Mouse (Mus musculus): ENCODE measurements at regions not wholly inside any gene's neighbourhood (a gene's known extent, or its start where the extent isn't known, plus 50 kb on each side); places are given as distances from the start of the nearest gene placed in this dataset.
A peak's percentile ranks its signal among the peaks of the same experiment; 100 is the strongest.
"Not testable (repeated sequence)": the region's sequence is repeated elsewhere in the genome, so short reads cannot be mapped to it uniquely, and the experiment has no call there.

DNA sequence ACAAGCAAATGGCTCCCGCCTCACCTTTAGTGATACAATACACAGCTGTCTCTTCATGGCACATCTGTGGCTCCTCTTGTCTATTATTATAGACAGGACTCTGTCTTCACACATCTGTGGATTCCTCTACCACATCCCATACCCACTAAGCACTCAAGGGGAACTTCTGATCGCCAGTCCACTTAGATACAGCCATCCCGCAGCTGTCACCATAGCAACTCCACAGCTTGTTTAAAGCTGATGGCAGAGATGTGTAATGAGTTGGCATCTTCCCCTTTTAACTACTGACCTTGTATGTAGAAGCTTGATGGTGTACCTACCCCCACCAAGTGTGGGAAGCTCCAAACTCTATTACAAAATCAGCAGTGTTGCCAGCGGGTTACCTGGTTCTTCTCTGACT is 109.5 kb upstream of the Pfn2 start:
- intact Hi-C loops (cut with DNase I): no loop called here
- no peak for DNase-seq

GRCm38 (mm10) chr3:57963965-57964364 is 116.1 kb upstream of the Pfn2 start:
- intact Hi-C loops (cut with DNase I): no loop called here
- DNase-seq: no peak

DNA sequence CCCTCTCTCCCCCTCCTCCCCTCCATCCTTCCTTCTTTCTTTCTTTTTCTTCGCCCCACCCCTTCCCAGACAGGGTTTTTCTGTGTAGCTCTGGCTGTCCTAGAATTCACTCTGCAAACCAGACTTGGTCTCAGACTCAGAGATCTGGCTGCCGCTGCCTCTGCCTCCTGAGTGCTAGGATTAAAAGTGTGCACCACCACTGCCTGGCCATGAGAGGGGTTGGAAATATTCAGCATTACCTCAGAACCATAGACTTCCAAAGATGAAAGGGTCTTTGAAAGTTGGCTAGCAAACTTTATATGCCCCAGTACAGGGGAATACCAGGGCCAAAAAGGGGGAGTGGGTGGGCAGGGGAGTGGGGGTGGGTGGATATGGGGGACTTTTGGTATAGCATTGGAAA is 122.7 kb upstream of the Pfn2 start:
- intact Hi-C loops (cut with DNase I); DNase-seq: not testable (repeated sequence)

- intact Hi-C loops (cut with DNase I): no loop called here
- DNase-seq: no peak
Measured at GRCm38 (mm10) chr3:57972469-57973245, 124.8 kb upstream of the Pfn2 start.

DNA sequence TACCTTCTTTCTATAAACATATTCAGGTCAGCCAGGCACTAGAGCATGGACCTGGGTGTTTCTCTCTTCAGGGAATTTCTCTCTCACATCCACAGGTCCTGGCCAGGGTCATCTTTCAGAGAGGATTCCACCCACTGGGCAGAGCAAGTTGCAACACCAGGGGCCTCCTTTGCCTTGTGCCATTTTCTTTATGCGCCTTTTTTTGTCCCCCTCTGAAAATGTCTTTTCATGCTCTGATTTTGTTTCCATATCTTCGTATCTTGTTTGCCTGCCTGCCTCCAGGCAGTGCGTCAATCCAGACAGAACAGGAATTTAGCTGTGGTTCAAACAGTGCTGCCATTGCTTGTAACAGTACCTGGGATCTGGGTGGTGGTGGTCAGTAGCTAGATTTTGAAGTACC is 125.7 kb upstream of the Pfn2 start:
- intact Hi-C loops (cut with DNase I): no loop called here
- DNase-seq: no peak

DNA sequence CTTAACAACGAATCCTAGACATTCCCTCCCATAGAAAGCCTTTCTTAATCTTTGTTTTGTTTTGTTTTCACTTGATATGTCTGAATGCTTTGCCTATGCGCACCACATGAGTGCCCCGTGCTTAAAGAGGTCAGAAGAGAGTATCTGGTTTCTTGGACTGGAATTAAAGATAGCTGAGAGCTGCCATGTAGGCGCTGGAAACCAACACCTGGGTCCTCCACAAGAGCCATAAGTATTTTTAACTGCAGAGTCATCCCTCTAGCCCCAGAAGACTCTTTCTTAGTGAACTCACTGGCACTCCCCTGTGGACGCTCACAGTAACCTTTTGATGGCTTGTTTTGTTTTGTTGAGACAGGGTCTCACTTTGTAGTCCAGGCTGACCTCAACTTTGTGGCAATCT is 127.5 kb upstream of the Pfn2 start:
- no peak for DNase-seq
- intact Hi-C loops (cut with DNase I): no loop called here

GRCm38 (mm10) chr3:57976640-57977229 is 128.9 kb upstream of the Pfn2 start:
- DNase-seq: no peak
- intact Hi-C loops (cut with DNase I): no loop called here

DNA sequence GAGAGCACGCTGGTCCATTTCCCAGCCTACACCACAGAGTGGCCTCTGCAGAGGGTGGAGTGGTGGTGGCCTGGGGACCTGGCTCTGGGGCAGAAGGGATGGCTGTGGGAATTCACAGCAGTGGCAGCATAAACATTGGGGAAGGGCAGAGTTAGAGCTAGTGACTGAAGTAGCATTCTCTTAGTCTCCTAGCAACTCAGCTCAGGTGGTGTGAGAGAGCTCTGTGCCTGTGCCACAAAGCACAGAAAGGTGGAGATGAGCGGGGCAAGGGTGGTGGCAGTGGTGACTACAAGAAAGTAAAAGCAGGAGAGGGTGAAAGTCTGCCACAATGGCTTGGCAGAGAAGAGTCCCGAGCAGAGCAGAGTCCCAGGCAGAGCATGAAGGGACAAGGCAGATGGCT is 140.3 kb upstream of the Pfn2 start:
- intact Hi-C loops (cut with DNase I): no loop called here
- no peak for DNase-seq

DNA sequence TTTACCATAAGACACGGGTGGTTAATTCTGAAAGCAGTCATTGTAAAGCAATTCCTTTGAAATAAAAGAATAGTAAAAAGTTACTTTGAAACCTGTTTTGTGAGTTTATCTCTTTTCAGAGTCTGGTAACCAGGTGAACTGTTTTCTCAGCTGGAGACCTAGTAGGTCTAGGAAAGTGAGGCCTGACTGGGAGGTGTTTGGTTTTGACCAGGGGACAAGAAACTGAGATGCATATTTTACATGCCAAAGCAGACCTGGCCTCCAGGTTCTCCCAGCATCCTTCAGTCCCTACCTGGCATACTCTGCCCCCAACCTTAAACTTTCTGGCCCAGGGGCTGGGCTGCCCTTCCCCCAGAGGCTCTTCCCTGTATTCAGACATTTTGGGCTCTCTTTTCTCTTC is 142.9 kb upstream of the Pfn2 start:
- no peak for DNase-seq
- intact Hi-C loops (cut with DNase I): no loop called here

DNA sequence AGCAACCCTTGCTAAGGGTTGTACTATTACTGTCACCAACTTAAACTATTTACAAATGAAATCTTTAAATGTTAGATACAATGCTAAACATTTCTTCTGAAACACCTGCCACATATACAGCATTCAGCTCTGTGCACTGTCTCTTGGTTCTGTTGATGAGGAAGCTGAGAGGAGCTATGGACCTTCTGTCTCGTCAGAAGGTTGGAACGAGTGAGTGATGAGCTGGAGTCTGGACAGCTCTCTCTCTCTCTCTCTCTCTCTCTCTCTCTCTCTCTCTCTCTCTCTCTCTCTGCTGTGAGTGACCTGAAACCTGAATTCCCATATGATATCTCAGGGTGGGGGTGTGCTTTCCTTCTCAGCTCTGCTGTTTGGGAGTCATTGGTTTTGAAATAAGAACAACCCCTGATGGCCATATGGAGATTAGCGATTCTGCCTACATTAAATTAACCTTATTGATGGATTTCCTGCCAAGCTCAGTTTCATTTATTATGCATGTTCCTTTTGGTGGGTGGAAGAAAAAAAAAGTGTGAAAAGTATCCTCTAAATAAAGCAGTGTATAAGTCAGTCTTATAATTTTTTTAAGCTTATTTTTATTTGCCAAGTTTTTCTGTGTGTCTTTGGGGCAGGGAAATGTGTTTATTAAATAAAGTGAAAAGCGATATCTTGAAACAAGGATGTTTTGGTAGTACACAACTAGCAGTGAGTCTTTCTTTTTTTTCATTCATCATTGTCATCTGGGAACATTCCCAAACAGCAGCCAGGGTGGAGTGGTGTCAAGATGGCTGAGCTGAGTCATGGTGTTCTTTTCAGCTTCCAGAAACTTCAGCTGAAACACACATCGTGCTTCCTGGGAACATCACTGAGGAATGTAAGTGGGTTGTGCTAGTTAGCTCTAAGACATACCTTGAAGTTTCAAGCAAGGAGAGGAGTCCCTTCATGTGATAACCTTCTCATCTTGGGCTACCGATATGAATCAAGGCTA is 150.5 kb upstream of the Pfn2 start:
- intact Hi-C loops (cut with DNase I): no loop called here
- DNase-seq: no peak

DNA sequence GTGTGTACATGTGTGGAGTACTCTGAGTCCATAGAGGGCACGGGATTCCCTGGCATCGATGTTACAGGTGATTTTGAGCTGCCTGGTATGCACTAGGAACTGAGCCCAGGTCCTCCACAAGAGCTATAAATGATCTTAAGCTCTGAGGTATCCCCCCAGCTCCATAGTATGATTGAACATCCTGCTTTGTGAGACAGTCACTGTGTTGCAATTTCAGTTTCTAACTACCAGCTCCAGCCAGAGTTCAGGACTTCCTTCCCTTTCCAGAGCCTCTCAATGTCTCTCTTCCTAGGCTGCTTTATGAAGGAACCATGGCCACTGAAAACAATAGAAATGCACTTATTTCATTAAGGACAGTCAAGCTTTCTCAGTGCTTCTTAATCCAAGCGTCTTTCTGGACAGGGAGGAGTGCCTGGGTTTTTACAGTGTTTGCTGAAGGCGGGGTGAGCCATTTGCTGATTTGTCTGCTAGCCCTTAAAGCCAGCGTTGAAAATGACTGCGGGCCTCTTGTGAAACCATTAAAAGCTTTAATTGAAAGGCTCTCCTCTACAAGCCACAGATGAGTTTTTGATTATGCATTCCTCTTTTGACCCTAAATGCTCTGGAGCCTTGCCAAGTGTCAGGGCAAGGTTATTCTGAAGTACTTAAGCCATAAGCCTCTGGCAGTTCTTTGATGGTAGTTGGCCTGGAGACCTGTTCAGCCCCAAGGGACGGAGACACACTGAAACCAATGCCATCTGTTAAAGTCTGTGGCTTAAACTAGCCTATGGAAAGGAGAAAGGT is 155.1 kb upstream of the Pfn2 start:
- intact Hi-C loops (cut with DNase I): no loop called here
- DNase-seq: peak in 1 of 2 experiments; percentile 4

GRCm38 (mm10) chr3:58024750-58025392 is 177.0 kb upstream of the Pfn2 start:
- no peak for DNase-seq
- intact Hi-C loops (cut with DNase I): no loop called here

- no peak for DNase-seq
- intact Hi-C loops (cut with DNase I): no loop called here
Measured at GRCm38 (mm10) chr3:58049618-58050017, 201.7 kb upstream of the Pfn2 start.

- intact Hi-C loops (cut with DNase I): no loop called here
Measured at GRCm38 (mm10) chr3:58054726-58055125, 206.8 kb upstream of the Pfn2 start.

DNA sequence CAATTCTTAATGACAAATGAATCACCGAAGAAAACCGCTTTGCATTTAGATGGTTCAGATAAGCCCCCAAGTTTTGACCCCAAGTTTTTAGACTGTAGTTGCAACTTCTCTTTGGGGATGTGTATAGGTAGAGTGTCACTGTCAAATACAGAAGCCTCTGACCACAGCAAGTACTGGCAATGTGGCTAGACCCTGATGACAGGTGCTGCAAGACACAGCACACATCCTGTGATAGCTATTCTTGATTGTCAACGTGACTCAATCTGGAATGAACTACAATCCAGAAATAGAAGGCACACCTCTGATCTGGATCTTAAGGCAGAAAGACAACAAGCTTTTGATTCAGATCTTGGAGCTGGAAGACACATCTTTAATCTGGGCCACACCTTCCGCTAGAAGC is 207.3 kb upstream of the Pfn2 start:
- intact Hi-C loops (cut with DNase I): no loop called here

More at GRCm38 (mm10) chr3:58054726-58055125, 206.8 kb upstream of the Pfn2 start:
- DNase-seq: no peak

DNA sequence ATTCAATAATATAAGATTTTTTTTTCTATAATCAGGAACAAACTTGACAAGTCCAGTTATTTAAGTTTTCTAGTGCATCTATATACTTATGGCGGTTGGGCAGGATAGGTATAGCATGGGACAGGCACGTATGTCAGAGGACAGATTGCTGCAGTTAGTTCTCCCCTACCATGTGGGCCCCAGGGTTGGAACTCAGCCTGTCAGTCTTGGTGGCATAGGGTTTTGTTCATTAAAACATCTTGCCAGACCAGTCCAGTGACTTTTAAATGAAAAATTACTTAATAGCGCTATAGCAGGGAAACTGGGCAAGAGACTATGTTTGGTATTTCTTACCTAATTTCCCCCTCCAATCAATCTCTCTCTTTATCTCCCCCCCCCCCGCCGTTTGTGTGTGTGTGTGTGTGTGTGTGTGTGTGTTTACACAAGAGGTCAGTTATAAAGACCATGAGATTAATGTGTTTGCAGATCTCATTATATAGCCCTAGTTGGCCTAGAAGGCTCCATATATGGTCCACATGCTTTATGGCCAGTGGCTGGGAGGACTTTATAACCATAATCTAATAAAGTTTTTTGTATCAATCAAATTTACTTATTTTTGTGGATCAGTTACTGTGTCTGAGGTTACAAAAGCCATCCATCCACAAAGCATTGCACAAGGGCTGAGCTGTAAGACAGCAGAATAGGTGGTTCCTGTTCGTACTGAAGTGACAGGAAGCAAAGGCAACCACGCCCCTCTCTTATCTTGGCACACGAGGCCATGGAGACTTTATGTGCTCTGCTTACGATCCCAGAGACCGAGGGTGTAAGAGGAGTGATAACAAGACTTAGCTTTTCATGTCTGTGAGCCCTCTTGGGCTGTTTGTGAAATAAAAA is 208.5 kb upstream of the Pfn2 start:
- intact Hi-C loops (cut with DNase I): no loop called here
- no peak for DNase-seq

More for the DNA sequence above, 207.3 kb upstream of the Pfn2 start:
- no peak for DNase-seq

GRCm38 (mm10) chr3:58057064-58057396 is 209.2 kb upstream of the Pfn2 start:
- no peak for DNase-seq
- intact Hi-C loops (cut with DNase I): no loop called here

DNA sequence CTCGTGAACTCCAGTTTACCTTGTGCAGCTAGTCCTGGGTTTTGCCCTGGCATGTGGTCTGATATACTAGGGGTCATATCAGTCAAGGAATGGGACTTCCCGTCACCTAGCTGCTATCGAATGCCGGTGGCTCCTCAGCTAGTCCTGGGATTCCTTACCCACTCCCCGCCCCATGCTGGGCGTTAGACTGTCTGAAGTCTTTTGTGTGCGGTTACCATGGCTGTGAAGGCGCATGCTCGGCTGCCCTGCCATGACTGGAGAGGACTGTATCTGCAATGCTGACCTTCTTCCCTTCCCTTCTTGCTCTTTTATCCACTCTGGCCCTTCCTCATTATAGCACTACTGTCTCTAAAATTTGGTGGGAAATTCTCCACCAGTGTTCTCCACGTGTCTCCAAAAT is 210.3 kb upstream of the Pfn2 start:
- no peak for DNase-seq
- intact Hi-C loops (cut with DNase I): no loop called here

GRCm38 (mm10) chr3:58063852-58064549 is 216.1 kb upstream of the Pfn2 start:
- intact Hi-C loops (cut with DNase I): no loop called here
- no peak for DNase-seq
